Mouse (Mus musculus) MEL (cell line): ENCODE measurements at regions not wholly inside any gene's neighbourhood (a gene's known extent, or its start where the extent isn't known, plus 50 kb on each side); places are given as distances from the start of the nearest gene placed in this dataset.

Source experiments
- CHD2 ChIP-seq: IDR thresholded peaks from 2 replicates; pipeline ENCODE4 v1.6.1; 2011; ENCODE audit warnings: low read length, improper control_type of control experiment
- CTCF ChIP-seq, 3 experiments: IDR thresholded peaks in 2 of 3; conservative IDR thresholded peaks in 1 of 3; 2 replicates each; pipeline ENCODE4 v1.5.1; 2011 to 2012; ENCODE audit warnings: low read length in 3 of 3, low read depth in 2 of 3, mild to moderate bottlenecking in 2 of 3, improper control_type of control experiment in 1 of 3, inconsistent platforms in 1 of 3, mixed read lengths in 1 of 3, moderate library complexity in 1 of 3; ENCODE audit not compliant: control insufficient read depth in 1 of 3, insufficient read depth in 1 of 3, poor library complexity in 1 of 3, severe bottlenecking in 1 of 3
- EP300 ChIP-seq, 2 experiments: IDR thresholded peaks; 2 replicates each; pipeline ENCODE4 v1.6.1; 2011; ENCODE audit warnings: improper control_type of control experiment in 2 of 2, low read length in 2 of 2, low read depth in 1 of 2, mild to moderate bottlenecking in 1 of 2
- JUND ChIP-seq: IDR thresholded peaks from 2 replicates; pipeline ENCODE4 v1.6.1; 2011; ENCODE audit warnings: low read depth, mild to moderate bottlenecking, improper control_type of control experiment, low read length
- NELFE ChIP-seq: IDR thresholded peaks from 2 replicates; pipeline ENCODE4 v1.6.1; 2011; ENCODE audit warnings: low read depth, low read length, improper control_type of control experiment
- POLR2A ChIP-seq, 2 experiments: IDR thresholded peaks; 2 replicates each; pipeline ENCODE4 v1.6.1; 2011 to 2012; ENCODE audit warnings: low read length in 2 of 2, mild to moderate bottlenecking in 2 of 2, control low read depth in 1 of 2, improper control_type of control experiment in 1 of 2, low read depth in 1 of 2, moderate library complexity in 1 of 2; ENCODE audit not compliant: control insufficient read depth in 1 of 2, insufficient read depth in 1 of 2, poor library complexity in 1 of 2
- POLR2AphosphoS2 ChIP-seq: IDR thresholded peaks from 2 replicates; pipeline ENCODE4 v1.6.1; 2011; ENCODE audit warnings: low read length, improper control_type of control experiment
- POLR2AphosphoS5 ChIP-seq: IDR thresholded peaks from 2 replicates; pipeline ENCODE4 v1.6.1; 2012; ENCODE audit warnings: low read depth, borderline replicate concordance, mild to moderate bottlenecking, inconsistent platforms, low read length, moderate library complexity, mixed read lengths
- RAD21 ChIP-seq: IDR thresholded peaks from 2 replicates; pipeline ENCODE4 v1.6.1; 2011; ENCODE audit warnings: mild to moderate bottlenecking, low read depth, low read length, improper control_type of control experiment
- SMC3 ChIP-seq: IDR thresholded peaks from 2 replicates; pipeline ENCODE4 v1.6.1; 2011; ENCODE audit warnings: low read depth, low read length, improper control_type of control experiment
- USF2 ChIP-seq, 2 experiments: IDR thresholded peaks; 2 replicates each; pipeline ENCODE4 v1.6.1; 2011 to 2012; ENCODE audit warnings: improper control_type of control experiment in 2 of 2, low read length in 2 of 2, borderline replicate concordance in 1 of 2, inconsistent platforms in 1 of 2, low read depth in 1 of 2, mild to moderate bottlenecking in 1 of 2; ENCODE audit not compliant: insufficient read depth in 1 of 2
- ZC3H11A ChIP-seq: IDR thresholded peaks from 2 replicates; pipeline ENCODE4 v1.6.1; 2012; ENCODE audit warnings: low read depth, mild to moderate bottlenecking, inconsistent platforms, low read length, improper control_type of control experiment
- ZKSCAN1 ChIP-seq: IDR thresholded peaks from 2 replicates; pipeline ENCODE4 v1.6.1; 2012; ENCODE audit warnings: low read depth, mild to moderate bottlenecking, inconsistent platforms, low read length, improper control_type of control experiment, moderate library complexity

DNA sequence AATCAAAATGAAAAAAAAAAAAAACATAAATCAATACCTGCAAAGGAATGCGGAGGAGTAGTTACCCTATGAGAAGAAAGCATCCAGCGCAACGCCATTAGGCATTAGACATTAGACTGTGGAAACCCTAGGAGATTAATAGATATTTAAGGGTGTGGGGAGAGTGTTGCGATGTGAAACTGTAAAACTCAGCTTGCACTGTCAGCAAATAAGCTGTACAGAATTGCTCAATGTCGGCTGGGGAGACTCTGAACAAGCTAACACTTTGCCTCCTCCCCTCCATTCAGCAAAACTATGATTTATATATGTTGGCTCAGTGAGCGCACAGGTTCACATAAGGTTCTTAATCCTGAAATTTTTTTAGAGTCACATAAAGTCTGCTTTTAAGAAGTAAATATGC is 451.0 kb upstream of the Gm11114 start:
- TF ChIP-seq NELFE (no peak), SMC3 (no peak), CHD2 (no peak), POLR2AphosphoS2 (no peak), POLR2A (IDR thresholded peaks at IDR 0.05; ENCODE audit: control insufficient read depth in 1 of 2, insufficient read depth in 1 of 2, low read depth in 1 of 2, low read length in 2 of 2, poor library complexity in 1 of 2) (no peak), ZKSCAN1 (no peak), CTCF (IDR thresholded peaks at IDR 0.05 in 2 of 3, conservative IDR thresholded peaks at IDR 0.05 in 1 of 3; ENCODE audit: control insufficient read depth in 1 of 3, insufficient read depth in 1 of 3, low read depth in 2 of 3, low read length in 3 of 3, poor library complexity in 1 of 3, severe bottlenecking in 1 of 3) (no peak), RAD21 (no peak), EP300 (IDR thresholded peaks at IDR 0.05; ENCODE audit: low read depth in 1 of 2, low read length in 2 of 2) (no peak), ZC3H11A (no peak), POLR2AphosphoS5 (no peak), USF2 (IDR thresholded peaks at IDR 0.05; ENCODE audit: borderline replicate concordance in 1 of 2, insufficient read depth in 1 of 2, low read depth in 1 of 2, low read length in 2 of 2) (no peak), JUND (no peak)
